Mouse (Mus musculus): ENCODE data around the gene Cgas. TPM values are rescaled to one million over a fixed set of nuclear protein-coding genes. Genes with fewer than 3 reads are reported as not detected.
"Not testable (repeated sequence)": the region's sequence is repeated elsewhere in the genome, so short reads cannot be mapped to it uniquely, and the experiment has no call there.

The Cgas gene
- polyA plus RNA-seq (2015; fragmentation: Nextera tagmentation; extraction: Ambion mirVana): 2.2 and 2.9 TPM in 2 replicates

- peaks cover 17% of the 10 kb centered on the region; the same call in 1 of the 2 replicates for H3K27me3 ChIP-seq (ENCODE audit: control insufficient read depth, insufficient read depth, low read length)
- no peaks in the 10 kb centered on the region for H3K36me3 ChIP-seq (ENCODE audit: control insufficient read depth, insufficient read depth, low read length)
- peak; percentile 66; the same call in 1 of the 2 replicates for ATAC-seq (ENCODE audit: insufficient read depth, low FRiP score)
- peak within 1 kb of the TSS; percentile 82 for H3K9ac ChIP-seq (ENCODE audit: low read length)
- H3K4me3 ChIP-seq (replicated peaks; ENCODE audit: low read length): peak within 1 kb of the TSS; percentile 64
- no peak within 1 kb of the TSS for H3K27ac ChIP-seq (ENCODE audit: low read length)
- no peaks in the 10 kb centered on the region for H3K9me3 ChIP-seq (replicated peaks; ENCODE audit: control insufficient read depth, low read length)
- H3K4me2 ChIP-seq (ENCODE audit: low read depth, low read length): peak within 1 kb of the TSS; percentile 97
- WGBS: under 1% methylated on average over 81 of the region's 81 CpGs
- H3K4me1 ChIP-seq (ENCODE audit: control insufficient read depth, insufficient read depth, low read length): 0 out of 2 replicates have a peak, but pooled peaks cover 5% of the 10 kb centered on the region
These were observed at the start of gene Cgas for GRCm38 (mm10) chr9:78442579-78443392. Gene Cgas, minus strand, starts transcription at chr9:78443237.

- ATAC-seq (ENCODE audit: insufficient read depth, low FRiP score): no peak
- Histone ChIP-seq H3K36me3 (ENCODE audit: control insufficient read depth, insufficient read depth, low read length) (no peaks in the 10 kb centered on the region), H3K9ac (ENCODE audit: low read length) (no peak overlapping the region), H3K4me2 (ENCODE audit: low read depth, low read length) (no peak overlapping the region), H3K27ac (ENCODE audit: low read length) (no peak overlapping the region), H3K9me3 (replicated peaks; ENCODE audit: control insufficient read depth, low read length) (no peaks in the 10 kb centered on the region), H3K4me3 (replicated peaks; ENCODE audit: low read length) (no peak overlapping the region), H3K4me1 (ENCODE audit: control insufficient read depth, insufficient read depth, low read length) (0 out of 2 replicates have a peak, but pooled peaks cover 3% of the 10 kb centered on the region), H3K27me3 (ENCODE audit: control insufficient read depth, insufficient read depth, low read length) (no peaks in the 10 kb centered on the region)
- 77% methylated on average over 3 of the region's 3 CpGs for WGBS
These were observed 49.2 kb upstream of the Cgas start for GRCm38 (mm10) chr9:78492254-78492653.

- no peak overlapping the region for H3K4me2 ChIP-seq (ENCODE audit: low read depth, low read length)
- H3K9ac ChIP-seq (ENCODE audit: low read length): no peak overlapping the region
- no peak overlapping the region for H3K4me3 ChIP-seq (replicated peaks; ENCODE audit: low read length)
- no peaks in the 10 kb centered on the region for H3K36me3 ChIP-seq (ENCODE audit: control insufficient read depth, insufficient read depth, low read length)
- H3K27ac ChIP-seq (ENCODE audit: low read length): no peak overlapping the region
- no peaks in the 10 kb centered on the region for H3K9me3 ChIP-seq (replicated peaks; ENCODE audit: control insufficient read depth, low read length)
- H3K27me3 ChIP-seq (ENCODE audit: control insufficient read depth, insufficient read depth, low read length): no peaks in the 10 kb centered on the region
- 0 out of 2 replicates have a peak, but pooled peaks cover 3% of the 10 kb centered on the region for H3K4me1 ChIP-seq (ENCODE audit: control insufficient read depth, insufficient read depth, low read length)
- ATAC-seq (ENCODE audit: insufficient read depth, low FRiP score): no peak
- WGBS: 58% methylated on average over 3 of the region's 3 CpGs
These were observed 48.1 kb upstream of the Cgas start for GRCm38 (mm10) chr9:78491169-78491568.

- H3K9ac ChIP-seq (ENCODE audit: low read length): peak within 1 kb of the TSS; percentile 72
- H3K9me3 ChIP-seq (replicated peaks; ENCODE audit: control insufficient read depth, low read length): no peaks in the 10 kb centered on the region
- H3K4me3 ChIP-seq (replicated peaks; ENCODE audit: low read length): peak within 1 kb of the TSS; percentile 52
- H3K27ac ChIP-seq (ENCODE audit: low read length): peak within 1 kb of the TSS; percentile 62
- WGBS: 1% methylated on average over 16 of the region's 20 CpGs
- H3K4me1 ChIP-seq (ENCODE audit: control insufficient read depth, insufficient read depth, low read length): 0 out of 2 replicates have a peak, but pooled peaks cover 3% of the 10 kb centered on the region
- no peaks in the 10 kb centered on the region for H3K27me3 ChIP-seq (ENCODE audit: control insufficient read depth, insufficient read depth, low read length)
- no peaks in the 10 kb centered on the region for H3K36me3 ChIP-seq (ENCODE audit: control insufficient read depth, insufficient read depth, low read length)
- H3K4me2 ChIP-seq (ENCODE audit: low read depth, low read length): peak within 1 kb of the TSS; percentile 77
- peak; percentile 69; the same call in 1 of the 2 replicates for ATAC-seq (ENCODE audit: insufficient read depth, low FRiP score)
These were observed 45.9 kb upstream of the Cgas start, which contains the start of gene Eef1a1 for GRCm38 (mm10) chr9:78488890-78489420. Gene Eef1a1, minus strand, starts transcription at chr9:78489151.

GRCm38 (mm10) chr9:78488021-78488420 lies 45.0 kb upstream of the Cgas start:
- H3K9ac ChIP-seq (ENCODE audit: low read length); H3K36me3 ChIP-seq (ENCODE audit: control insufficient read depth, insufficient read depth, low read length); H3K9me3 ChIP-seq (replicated peaks; ENCODE audit: control insufficient read depth, low read length); H3K4me2 ChIP-seq (ENCODE audit: low read depth, low read length); H3K4me3 ChIP-seq (replicated peaks; ENCODE audit: low read length); H3K4me1 ChIP-seq (ENCODE audit: control insufficient read depth, insufficient read depth, low read length); H3K27me3 ChIP-seq (ENCODE audit: control insufficient read depth, insufficient read depth, low read length); ATAC-seq (ENCODE audit: insufficient read depth, low FRiP score); H3K27ac ChIP-seq (ENCODE audit: low read length): not testable (repeated sequence)
- 85% methylated on average over 5 of the region's 5 CpGs for WGBS

GRCm38 (mm10) chr9:78484660-78485059 lies 41.6 kb upstream of the Cgas start:
- no peak for ATAC-seq (ENCODE audit: insufficient read depth, low FRiP score)
- Histone ChIP-seq H3K27ac (ENCODE audit: low read length) (no peak overlapping the region), H3K4me1 (ENCODE audit: control insufficient read depth, insufficient read depth, low read length) (peaks cover 8% of the 10 kb centered on the region; the same call in 1 of the 2 replicates), H3K4me2 (ENCODE audit: low read depth, low read length) (no peak overlapping the region), H3K4me3 (replicated peaks; ENCODE audit: low read length) (no peak overlapping the region), H3K9me3 (replicated peaks; ENCODE audit: control insufficient read depth, low read length) (no peaks in the 10 kb centered on the region), H3K36me3 (ENCODE audit: control insufficient read depth, insufficient read depth, low read length) (no peaks in the 10 kb centered on the region), H3K9ac (ENCODE audit: low read length) (no peak overlapping the region), H3K27me3 (ENCODE audit: control insufficient read depth, insufficient read depth, low read length) (no peaks in the 10 kb centered on the region)
- WGBS: 64% methylated on average over 3 of the region's 3 CpGs

- no peak for ATAC-seq (ENCODE audit: insufficient read depth, low FRiP score)
These were observed 39.3 kb upstream of the Cgas start for GRCm38 (mm10) chr9:78482386-78482785.

GRCm38 (mm10) chr9:78481423-78482331 lies 38.6 kb upstream of the Cgas start:
- Histone ChIP-seq H3K4me3 (replicated peaks; ENCODE audit: low read length) (peak overlapping the region; percentile 84), H3K4me2 (ENCODE audit: low read depth, low read length) (peak overlapping the region; percentile 64), H3K36me3 (ENCODE audit: control insufficient read depth, insufficient read depth, low read length) (peaks cover 16% of the 10 kb centered on the region), H3K27me3 (ENCODE audit: control insufficient read depth, insufficient read depth, low read length) (no peaks in the 10 kb centered on the region), H3K9ac (ENCODE audit: low read length) (peak overlapping the region; percentile 99), H3K27ac (ENCODE audit: low read length) (peak overlapping the region; percentile 99), H3K4me1 (ENCODE audit: control insufficient read depth, insufficient read depth, low read length) (peaks cover 8% of the 10 kb centered on the region), H3K9me3 (replicated peaks; ENCODE audit: control insufficient read depth, low read length) (no peaks in the 10 kb centered on the region)
- under 1% methylated on average over 73 of the region's 77 CpGs for WGBS
- peak; percentile 98 for ATAC-seq (ENCODE audit: insufficient read depth, low FRiP score)

More at GRCm38 (mm10) chr9:78482386-78482785, 39.3 kb upstream of the Cgas start:
- Histone ChIP-seq H3K9me3 (replicated peaks; ENCODE audit: control insufficient read depth, low read length) (no peaks in the 10 kb centered on the region), H3K36me3 (ENCODE audit: control insufficient read depth, insufficient read depth, low read length) (peaks cover 16% of the 10 kb centered on the region), H3K27ac (ENCODE audit: low read length) (peak overlapping the region; percentile 99), H3K27me3 (ENCODE audit: control insufficient read depth, insufficient read depth, low read length) (no peaks in the 10 kb centered on the region), H3K4me1 (ENCODE audit: control insufficient read depth, insufficient read depth, low read length) (peaks cover 8% of the 10 kb centered on the region), H3K4me2 (ENCODE audit: low read depth, low read length) (peak overlapping the region; percentile 57), H3K9ac (ENCODE audit: low read length) (peak overlapping the region; percentile 86), H3K4me3 (replicated peaks; ENCODE audit: low read length) (peak overlapping the region; percentile 62)
- 14% methylated on average over 3 of the region's 3 CpGs for WGBS

All from stomach, embryonic 16.5 days (tissue).